Mouse (Mus musculus): ENCODE data around the gene Calml4.

DNA sequence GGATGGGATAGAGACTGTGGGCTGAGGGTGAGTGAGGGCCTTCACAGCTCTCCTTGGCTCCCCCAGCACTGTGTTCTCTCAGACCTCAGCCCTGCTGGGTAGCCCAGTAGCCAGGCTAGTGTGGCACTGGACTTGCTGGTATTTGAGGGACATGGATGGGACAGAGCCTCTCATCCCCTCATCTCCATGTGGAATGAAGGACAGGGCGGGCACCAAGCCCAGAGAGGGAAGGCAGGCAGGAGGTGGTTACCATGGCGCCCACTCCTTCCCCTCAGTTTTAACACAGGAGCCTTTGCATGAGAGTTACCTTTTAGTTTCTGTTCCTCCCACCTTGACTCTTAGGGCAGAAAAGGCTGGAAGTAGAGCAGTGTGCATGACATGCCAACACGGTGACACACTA, 9.2 kb upstream of the Calml4 start:
- no peak for TF ChIP-seq CTCF (IDR thresholded peaks at IDR 0.05 in 2 of 3, conservative IDR thresholded peaks at IDR 0.05 in 1 of 3; ENCODE audit: control insufficient read depth in 1 of 3, insufficient read depth in 1 of 3, low read depth in 2 of 3, low read length in 3 of 3, poor library complexity in 1 of 3, severe bottlenecking in 1 of 3)
- TF ChIP-seq SMC3 (IDR thresholded peaks at IDR 0.05; ENCODE audit: low read depth, low read length), result no peak
- no peak for TF ChIP-seq TAL1 (IDR thresholded peaks at IDR 0.05; ENCODE audit: low read length)
- TF ChIP-seq BHLHE40 (IDR thresholded peaks at IDR 0.05; ENCODE audit: borderline replicate concordance, low read depth, low read length), result no peak
- TF ChIP-seq MAZ (IDR thresholded peaks at IDR 0.05; ENCODE audit: low read depth, low read length), result no peak
- no peak for TF ChIP-seq POLR2A (IDR thresholded peaks at IDR 0.05; ENCODE audit: control insufficient read depth in 1 of 2, insufficient read depth in 1 of 2, low read depth in 1 of 2, low read length in 2 of 2, poor library complexity in 1 of 2)

All from MEL (cell line).